Mouse (Mus musculus): ENCODE results near the gene Sap30.
"Not testable (repeated sequence)": the region's sequence is repeated elsewhere in the genome, so short reads cannot be mapped to it uniquely, and the experiment has no call there.

Gene Sap30

GRCm38 (mm10) chr8:57487441-57488155, at the start of gene Sap30:
Gene Sap30, minus strand, starts transcription at chr8:57487860.
- DNase-seq, result peak; percentile 97 to 99

DNA sequence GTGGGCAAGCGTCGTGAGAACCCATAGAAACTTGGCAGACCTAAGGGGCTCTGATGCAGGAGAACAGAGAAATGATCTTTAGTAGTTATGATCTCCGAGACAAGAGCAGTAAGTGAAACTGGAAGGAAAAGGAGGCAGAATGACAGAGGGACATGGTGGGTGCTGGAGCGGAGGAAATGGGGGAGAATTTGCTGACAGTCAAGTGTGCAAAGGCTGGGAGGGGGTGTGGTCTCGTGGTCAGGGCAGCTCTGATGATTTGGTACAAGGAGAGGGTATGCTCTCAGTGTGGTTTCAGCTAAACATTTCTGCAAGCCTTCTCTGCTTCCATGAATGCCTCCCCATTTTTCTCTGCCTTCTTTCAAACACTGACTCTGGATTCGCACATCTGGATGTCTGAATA, 48.5 kb upstream of the Sap30 start:
- no peak for DNase-seq

- peak in 1 of 2 experiments; percentile 9 for DNase-seq
Measured at GRCm38 (mm10) chr8:57534495-57534894, 46.8 kb upstream of the Sap30 start.

DNA sequence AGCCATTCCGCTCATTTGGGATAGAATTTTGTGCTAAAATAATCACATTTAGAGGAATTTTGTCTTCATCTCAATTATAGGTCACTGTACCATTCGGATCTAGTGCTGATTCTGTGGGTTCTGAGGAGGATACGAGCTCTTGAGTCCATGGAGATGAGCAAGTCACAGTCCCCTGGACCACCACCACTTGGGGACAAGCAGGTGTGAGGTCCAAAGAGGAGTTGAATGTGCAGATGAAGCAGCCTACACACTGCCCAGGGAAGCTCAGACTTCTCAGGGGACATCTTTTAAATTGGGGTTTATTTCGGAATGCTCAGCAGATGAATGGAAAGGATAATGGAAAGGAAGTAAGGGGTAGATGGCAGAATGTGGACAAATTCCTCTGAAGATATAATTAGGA, 45.4 kb upstream of the Sap30 start:
- DNase-seq, result no peak

GRCm38 (mm10) chr8:57532223-57532622, 44.6 kb upstream of the Sap30 start:
- DNase-seq, result peak; percentile 48 to 49

- peak; percentile 81 to 87 for DNase-seq
Measured at GRCm38 (mm10) chr8:57530666-57531349, 43.1 kb upstream of the Sap30 start.

DNA sequence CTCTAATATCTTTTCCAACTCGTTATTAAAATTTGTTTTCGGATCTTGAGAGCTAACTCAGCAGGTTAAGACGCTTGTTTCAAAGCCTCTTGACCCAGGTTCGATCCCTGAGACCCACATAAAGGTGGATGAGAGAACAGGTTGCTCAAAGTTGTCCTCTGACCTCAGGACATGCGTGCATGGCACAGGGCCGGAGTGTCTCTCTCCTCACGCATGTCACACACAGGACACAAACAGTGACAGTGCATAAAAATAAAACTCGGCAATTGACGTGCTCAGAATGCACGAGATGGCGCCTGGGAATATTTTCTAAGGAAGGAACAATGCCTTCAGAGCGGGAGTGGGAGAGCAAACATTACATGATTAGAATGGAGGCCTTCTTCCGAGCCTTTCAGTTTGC, 42.6 kb upstream of the Sap30 start:
- DNase-seq, result no peak

GRCm38 (mm10) chr8:57528036-57528435, 40.4 kb upstream of the Sap30 start:
- no peak for DNase-seq

GRCm38 (mm10) chr8:57520186-57520786, 32.6 kb upstream of the Sap30 start:
- no peak for DNase-seq

DNA sequence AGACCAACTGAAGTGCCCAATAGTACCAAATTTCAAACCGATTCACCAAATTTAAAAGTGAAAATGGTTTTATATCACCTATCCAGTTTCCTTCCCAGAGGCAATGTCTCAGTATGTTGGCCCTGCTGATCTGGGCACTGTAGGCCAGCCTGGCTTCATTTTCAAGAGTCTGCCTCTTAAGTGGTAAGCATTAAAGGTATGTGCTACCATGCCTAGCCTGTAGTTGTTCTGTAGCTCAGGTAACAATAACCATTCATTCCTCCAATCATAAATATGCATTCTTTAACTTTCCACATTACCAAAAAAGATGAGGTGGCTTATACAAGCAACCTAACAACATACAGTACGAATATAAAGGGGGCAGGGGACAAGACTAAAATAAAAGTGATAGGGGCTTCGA, 30.1 kb upstream of the Sap30 start:
- DNase-seq, result no peak

DNA sequence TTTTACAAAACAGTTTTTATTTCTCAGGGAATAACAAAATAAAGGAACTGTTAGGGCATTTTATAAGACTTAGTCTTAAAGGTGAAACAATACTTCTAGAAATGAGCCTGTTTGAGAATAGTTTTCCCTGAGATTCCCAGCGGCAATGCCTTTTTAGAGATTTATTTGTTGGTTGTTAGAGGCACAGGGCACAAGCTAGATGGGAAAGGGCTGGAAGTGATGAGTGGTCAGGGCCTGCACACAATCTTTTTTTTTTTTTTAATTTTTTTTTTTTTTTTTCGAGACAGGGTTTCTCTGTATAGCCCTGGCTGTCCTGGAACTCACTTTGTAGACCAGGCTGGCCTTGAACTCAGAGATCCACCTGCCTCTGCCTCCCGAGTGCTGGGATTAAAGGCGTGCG, 29.0 kb upstream of the Sap30 start:
- not testable (repeated sequence) for DNase-seq

GRCm38 (mm10) chr8:57513178-57513661, 25.6 kb upstream of the Sap30 start:
- DNase-seq, result not testable (repeated sequence)

DNA sequence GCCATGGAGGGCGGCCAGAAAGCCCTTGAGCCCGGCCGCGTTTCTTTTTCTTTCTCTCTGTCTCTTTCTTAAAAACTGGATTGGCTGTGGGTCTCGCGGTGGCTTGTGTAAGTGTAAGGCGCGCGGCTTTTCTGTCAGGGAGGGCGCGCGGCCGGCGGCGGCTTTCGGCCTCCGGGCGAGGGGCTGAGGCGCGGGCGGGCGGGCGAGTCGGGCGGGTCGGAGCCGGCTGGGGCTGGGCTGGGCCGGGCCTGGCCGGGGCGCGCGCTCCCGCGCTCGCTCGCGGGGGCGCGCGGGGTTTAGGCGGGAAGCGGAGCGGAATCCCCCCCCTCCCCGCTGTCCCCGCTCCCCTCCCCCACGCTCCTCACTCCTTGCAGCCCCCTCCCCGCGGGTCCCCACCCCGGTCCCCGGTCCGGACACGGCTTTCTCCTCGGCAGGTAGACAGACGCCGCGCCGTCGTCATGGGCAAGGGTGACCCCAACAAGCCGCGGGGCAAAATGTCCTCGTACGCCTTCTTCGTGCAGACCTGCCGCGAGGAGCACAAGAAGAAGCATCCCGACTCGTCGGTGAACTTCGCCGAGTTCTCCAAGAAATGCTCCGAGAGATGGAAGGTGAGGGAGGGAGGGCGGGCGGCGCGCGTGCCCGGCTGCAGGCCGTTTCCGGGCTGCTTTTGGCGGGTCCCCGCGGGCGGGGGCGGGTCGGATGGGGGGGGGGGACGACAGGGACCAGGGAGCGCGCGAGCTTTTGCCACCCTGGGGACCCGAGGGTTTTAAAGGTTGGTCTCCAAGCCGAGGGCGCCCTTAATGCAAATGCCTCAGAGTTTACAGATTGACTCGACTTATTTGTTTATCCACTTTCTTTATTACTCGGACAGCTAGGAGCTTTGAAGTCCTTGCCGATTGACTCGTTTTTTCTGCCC, 24.7 kb upstream of the Sap30 start:
- peak; percentile 35 to 50 for DNase-seq

- DNase-seq, result peak; percentile 99 to 100
Measured at GRCm38 (mm10) chr8:57511316-57512118, 23.9 kb upstream of the Sap30 start, which contains the start of gene Hmgb2. Gene Hmgb2, plus strand, starts transcription at chr8:57511907.

DNA sequence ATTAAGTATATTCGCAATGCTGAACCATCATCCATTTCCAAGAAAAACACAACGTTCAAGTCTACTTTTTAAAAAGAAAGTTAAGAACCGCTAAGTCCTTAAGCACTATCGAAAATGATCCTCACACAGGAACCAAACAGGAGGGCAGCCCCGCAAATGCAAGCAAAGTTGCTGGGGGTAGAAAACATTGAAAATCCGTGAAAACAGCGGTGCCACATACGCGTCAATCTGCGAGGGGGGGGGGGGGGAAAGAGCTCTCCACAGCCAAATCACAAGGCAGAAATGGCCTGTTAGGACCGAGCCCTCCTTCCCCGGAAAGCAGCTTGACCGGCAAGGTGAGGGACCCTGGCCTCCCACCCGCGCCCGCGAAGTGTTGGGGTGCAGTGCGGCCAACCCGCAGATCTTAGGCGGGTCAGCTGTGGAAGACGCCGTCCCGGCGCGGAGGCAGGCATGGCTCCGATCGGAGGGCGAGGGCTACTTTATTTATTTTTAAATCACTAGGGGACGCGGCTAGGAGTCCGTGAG, 23.2 kb upstream of the Sap30 start:
- no peak for DNase-seq

- DNase-seq, result no peak
Measured at GRCm38 (mm10) chr8:57508657-57509056, 21.0 kb upstream of the Sap30 start.

GRCm38 (mm10) chr8:57507556-57508063, 19.9 kb upstream of the Sap30 start:
- DNase-seq, result no peak

DNA sequence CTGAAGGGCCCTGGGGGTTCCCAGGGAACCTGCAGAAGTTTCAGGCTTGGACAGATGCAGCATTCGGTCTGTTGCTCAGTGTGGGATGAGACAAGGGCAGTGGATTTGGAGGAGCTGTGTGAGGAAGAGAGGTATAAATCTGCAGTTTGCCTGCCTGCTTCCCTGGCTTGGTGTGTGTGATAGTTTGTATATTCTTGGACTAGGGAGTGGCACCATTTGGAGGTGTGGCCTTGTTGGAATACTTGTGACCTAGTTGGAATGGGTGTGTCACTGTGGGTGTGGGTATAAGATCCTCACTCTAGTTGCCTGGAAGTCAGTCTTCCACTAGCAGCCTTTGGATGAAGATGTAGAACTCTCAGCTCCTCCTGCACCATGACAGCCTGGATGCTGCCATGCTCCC, 17.8 kb upstream of the Sap30 start:
- not testable (repeated sequence) for DNase-seq

DNA sequence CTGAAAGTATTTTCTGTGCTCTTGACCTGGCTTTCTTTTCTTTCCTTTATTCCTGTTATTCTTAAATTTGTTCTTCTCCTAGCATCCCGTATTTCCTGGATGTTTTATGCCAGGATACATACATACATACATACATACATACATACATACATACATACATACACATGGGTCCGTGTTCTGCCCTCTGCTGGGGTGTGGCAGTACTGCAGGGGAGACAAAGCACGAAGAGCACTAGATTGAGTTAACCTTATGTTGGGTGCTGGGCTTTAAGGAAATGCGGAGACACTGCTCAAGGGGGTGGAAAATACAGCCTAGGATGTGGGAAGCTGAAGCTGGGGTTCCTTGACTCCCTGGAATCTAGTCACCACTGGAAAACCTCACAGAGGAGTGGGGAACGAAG, 16.0 kb upstream of the Sap30 start:
- DNase-seq, result peak; percentile 64 to 76

GRCm38 (mm10) chr8:57498847-57499511, 11.3 kb upstream of the Sap30 start:
- DNase-seq, result peak; percentile 81 to 86

GRCm38 (mm10) chr8:57498494-57498846, 10.8 kb upstream of the Sap30 start:
- DNase-seq, result no peak

All from cerebellum, adult 18-20 months (tissue).